Mouse (Mus musculus): ENCODE measurements around the gene Gm29609.
"Not testable (repeated sequence)": the region's sequence is repeated elsewhere in the genome, so short reads cannot be mapped to it uniquely, and the experiment has no call there.

Gm29609 gene

GRCm38 (mm10) chr5:31179766-31180630 lies at the start of gene Gm29609, which contains the start of gene Gtf3c2:
TSS of gene Gm29609 (minus strand) at chr5:31179911.
TSS of gene Gtf3c2 (minus strand) at chr5:31180144.
- peak; percentile 90 for DNase-seq (ENCODE audit: low spot score)

GRCm38 (mm10) chr5:31226641-31227040 lies 46.9 kb upstream of the Gm29609 start:
- DNase-seq (ENCODE audit: low spot score): no peak

DNA sequence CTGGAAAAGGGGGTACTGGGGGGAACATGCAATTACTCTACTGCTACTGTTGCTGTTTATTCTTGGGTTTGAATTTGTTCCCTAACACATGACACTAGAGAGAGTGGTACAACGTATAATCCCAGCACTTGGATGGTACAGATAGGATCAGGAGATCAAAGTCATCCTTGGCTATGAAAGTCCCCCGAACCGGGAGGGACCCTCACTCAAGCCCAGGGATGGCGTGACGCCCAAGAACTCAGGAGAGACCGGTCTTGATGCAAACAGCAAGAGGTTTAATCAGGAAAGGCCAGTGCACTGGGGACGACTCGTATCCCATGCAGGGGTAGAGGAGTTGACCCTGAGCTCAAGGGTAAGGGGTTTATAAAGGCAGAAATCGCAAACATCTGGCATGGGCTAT lies 43.0 kb upstream of the Gm29609 start:
- no peak for DNase-seq (ENCODE audit: low spot score)

DNA sequence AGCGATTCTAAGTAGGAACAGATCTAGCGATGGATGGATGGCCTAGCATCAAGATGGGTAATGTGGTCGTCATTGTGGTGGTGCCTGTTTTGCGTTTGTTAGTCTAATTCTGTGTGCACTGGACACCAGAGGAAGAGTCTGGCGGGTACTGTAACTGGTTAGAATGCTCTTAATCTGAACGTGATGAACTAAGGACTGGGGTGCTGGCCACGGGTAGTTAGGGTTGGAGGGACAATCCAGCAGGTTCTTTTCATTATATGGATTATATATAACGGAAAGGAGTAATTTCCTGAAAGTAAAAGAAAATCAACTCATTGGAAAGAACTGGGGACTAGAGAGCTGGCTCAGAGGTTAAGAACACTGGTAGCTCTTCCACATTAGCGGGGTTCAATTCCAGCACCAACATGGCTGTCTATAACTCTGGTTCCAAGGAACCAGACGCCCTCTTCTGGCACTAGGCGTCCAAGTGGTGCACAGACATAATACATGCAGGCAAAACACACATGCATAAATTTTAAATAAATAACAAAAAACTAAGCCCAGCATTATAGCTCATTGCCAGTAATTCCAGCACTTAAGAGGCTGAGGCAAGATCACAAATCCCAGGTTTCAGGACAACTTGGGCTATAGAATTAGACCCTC lies 41.7 kb upstream of the Gm29609 start:
- DNase-seq (ENCODE audit: low spot score): no peak

- DNase-seq (ENCODE audit: low spot score): peak; percentile 97
These were observed 41.0 kb upstream of the Gm29609 start, which contains the start of gene Ppm1g for GRCm38 (mm10) chr5:31220448-31221303. TSS of gene Ppm1g (minus strand) at chr5:31220687.

DNA sequence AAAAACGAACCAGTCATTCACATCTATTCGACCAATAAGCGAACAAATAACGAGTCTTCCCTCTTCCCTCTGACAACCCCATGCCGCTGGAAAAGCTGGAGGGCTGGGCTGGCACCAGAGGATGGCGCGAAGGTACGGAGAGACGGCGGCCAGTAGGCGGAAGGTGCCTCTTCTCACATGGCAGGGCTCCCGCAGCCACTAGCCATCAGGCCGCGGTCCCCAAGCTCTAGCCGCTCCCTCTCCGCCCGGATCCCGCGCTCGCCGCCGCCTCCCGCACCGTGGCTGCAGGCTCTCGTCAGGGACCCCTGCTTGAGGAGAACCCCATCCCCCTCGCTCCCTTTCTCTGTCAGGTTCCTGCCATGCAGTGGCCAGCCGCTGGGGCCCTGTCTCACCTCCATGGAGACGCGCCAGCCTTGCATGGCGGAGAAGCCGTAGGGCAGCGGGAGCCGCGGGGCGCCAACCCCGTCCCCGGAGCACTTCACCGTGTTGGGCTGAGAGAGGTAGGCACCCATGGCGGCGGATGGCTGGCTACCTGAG lies 40.3 kb upstream of the Gm29609 start:
- DNase-seq (ENCODE audit: low spot score): peak; percentile 40

DNA sequence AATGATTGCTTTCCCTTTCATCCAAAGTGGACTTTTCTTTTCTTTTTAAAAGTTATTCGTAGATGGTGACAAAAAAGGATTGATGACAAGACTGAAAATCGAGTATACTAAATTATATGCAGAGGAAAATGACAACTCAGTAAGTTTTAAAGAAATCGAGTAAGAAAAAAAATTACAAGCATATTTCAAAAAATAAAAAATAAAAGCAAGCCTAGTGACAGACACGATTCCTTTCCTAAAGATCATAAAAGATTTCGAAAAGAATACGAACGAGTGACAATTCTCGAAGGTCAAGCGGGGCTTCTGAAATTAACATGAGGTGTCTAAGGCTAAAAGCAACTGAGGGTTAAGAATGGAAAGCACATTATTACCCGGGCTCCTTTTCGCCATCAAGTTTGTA lies 39.8 kb upstream of the Gm29609 start:
- no peak for DNase-seq (ENCODE audit: low spot score)

GRCm38 (mm10) chr5:31219070-31219469 lies 39.4 kb upstream of the Gm29609 start:
- no peak for DNase-seq (ENCODE audit: low spot score)

DNA sequence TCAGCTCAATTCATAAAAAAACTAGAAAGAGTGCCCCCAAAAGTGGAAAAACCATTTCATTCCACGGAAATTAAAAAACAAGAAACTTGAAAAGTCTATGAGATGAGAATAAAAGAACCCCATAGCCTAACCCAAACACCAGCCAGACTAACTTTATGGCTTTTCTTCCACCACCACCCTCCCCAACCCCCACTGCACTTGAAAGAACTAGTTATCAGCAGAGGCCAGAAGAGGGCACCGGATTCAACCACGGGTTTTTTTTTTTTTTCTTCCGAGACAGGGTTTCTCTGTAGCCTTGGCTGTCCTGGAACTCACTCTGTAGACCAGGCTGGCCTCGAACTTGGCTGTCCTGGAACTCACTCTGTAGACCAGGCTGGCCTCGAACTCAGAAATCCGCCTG lies 38.6 kb upstream of the Gm29609 start:
- no peak for DNase-seq (ENCODE audit: low spot score)

- not testable (repeated sequence) for DNase-seq (ENCODE audit: low spot score)
These were observed 36.8 kb upstream of the Gm29609 start for GRCm38 (mm10) chr5:31216554-31216953.

DNA sequence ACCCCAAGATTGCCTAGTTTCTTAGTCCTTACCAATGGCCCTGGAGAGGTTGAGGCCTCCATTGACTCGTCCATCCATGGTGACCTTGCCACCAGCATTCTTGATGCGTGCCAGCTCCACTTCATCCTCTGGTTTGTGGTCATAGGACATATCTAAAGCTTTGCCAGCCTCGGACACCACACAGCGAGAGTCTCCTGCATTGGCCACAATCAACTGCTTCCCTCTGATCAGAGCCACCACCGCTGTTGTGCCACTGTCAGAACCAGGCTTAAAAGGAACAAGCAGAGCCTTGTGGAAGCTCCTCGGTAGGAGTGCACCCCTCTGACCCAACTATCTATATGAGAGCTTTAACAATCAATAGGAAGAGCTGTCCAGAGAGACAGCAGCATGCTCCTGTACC lies 24.7 kb upstream of the Gm29609 start:
- DNase-seq (ENCODE audit: low spot score): no peak

- DNase-seq (ENCODE audit: low spot score): no peak
These were observed 24.2 kb upstream of the Gm29609 start for GRCm38 (mm10) chr5:31203866-31204265.

GRCm38 (mm10) chr5:31202933-31203332 lies 23.2 kb upstream of the Gm29609 start:
- no peak for DNase-seq (ENCODE audit: low spot score)

- peak; percentile 80 for DNase-seq (ENCODE audit: low spot score)
These were observed 22.3 kb upstream of the Gm29609 start, which contains the start of gene Zfp513 for GRCm38 (mm10) chr5:31201742-31202590. TSS of gene Zfp513 (minus strand) at chr5:31202303.

- no peak for DNase-seq (ENCODE audit: low spot score)
These were observed 21.5 kb upstream of the Gm29609 start for GRCm38 (mm10) chr5:31201042-31201741.

- DNase-seq (ENCODE audit: low spot score): no peak
These were observed 20.6 kb upstream of the Gm29609 start for GRCm38 (mm10) chr5:31200327-31200768.

DNA sequence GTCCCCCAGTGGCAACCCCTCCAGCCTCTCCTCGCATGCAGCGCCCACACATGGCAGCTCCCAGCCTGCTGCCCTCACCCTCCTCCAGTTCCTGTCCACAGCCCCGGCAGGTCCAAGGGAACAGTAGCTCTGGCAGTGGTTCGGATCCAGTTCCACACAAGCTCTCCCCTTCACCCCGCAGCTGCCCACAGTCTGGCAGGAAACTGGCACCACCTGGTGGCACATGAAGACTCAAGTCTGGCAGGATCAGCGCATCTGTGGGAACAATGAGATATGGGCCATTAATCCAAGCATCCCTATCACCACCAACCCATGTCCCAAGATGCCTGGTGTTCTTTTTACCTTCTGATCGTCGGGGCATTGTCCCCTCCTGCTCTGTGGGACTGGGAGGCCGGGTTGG lies 20.2 kb upstream of the Gm29609 start:
- no peak for DNase-seq (ENCODE audit: low spot score)

- DNase-seq (ENCODE audit: low spot score): no peak
These were observed 19.7 kb upstream of the Gm29609 start for GRCm38 (mm10) chr5:31199321-31199892.

DNA sequence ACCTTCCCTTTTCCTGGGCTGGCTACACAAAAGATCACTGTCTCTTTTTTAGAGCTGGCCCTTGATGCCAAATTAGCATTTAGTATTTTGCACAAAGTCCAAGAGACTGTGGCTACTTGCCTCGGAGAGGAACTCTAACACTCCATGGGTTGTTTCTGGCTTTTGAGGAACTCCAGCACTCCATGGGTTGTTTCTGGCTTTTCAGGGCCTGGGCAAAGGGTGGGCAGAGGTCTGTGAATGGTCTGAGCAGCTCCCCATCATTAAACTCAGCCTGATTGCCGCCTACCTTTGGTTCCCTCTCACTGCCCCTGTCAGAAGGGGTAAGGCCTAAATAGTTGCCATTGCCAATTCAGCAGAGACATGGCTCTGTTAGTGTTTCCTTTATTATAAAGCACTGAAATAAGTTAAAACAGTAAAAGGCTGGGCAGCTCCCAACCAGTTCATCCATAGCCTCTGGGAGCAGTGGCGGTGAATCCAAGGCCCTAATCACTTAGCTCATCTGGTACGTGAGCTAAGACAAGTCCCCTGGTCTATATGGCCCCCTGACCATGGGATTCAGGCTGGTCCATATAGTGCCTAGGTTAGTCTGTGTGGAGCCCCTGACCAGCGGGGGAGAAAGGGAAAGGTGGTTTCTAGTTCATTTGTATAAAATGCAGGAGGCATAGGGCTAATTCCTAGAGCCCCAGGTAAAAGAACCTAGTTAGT lies 19.1 kb upstream of the Gm29609 start:
- no peak for DNase-seq (ENCODE audit: low spot score)
